Mouse (Mus musculus) frontal cortex, postnatal 36 days (tissue): ENCODE data around the gene BC004004.
"Not testable (repeated sequence)": the region's sequence is repeated elsewhere in the genome, so short reads cannot be mapped to it uniquely, and the experiment has no call there.

Experiments used
- DNase-seq, 2 experiments: peaks; one replicate each; pipeline ENCODE4 v3.0.0; 2022; ENCODE audit warnings: low spot score in 2 of 2

Gene BC004004

DNA sequence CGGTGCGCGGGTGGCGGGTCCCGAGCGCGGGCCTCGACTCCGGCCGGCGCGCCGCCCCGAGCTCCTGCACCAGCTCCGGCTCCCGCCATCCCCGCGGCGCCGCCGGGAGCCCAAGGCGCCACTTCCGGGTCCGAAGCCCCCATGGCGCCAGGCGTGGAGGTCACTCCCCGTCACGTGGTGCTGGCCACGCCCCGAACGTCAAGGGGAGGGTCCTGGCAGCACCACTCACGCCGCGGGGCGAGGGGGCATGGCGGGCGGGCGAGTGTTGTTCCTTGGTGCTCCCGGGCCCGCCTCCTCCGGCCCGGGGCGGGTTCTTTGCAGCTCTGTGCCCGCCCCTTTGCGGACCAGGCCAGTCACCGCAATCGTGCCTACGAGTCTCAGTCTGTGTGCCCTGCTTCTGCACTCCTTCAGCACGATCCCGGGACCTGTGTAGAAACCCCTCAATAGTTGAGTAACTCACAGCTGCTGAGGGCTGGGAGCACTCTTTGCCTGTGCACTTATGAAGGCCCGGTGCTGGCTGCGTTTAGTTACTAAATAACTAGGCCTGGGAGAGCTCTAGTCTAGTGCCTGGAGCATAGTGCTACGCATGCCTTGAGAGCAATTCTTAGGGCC is 79.2 kb downstream of the BC004004 start, which contains the start of gene Mtch1:
TSS of gene Mtch1 (minus strand) at position 290 of the 612 bp plus-strand sequence.
- peak; percentile 95 to 96 for DNase-seq

DNA sequence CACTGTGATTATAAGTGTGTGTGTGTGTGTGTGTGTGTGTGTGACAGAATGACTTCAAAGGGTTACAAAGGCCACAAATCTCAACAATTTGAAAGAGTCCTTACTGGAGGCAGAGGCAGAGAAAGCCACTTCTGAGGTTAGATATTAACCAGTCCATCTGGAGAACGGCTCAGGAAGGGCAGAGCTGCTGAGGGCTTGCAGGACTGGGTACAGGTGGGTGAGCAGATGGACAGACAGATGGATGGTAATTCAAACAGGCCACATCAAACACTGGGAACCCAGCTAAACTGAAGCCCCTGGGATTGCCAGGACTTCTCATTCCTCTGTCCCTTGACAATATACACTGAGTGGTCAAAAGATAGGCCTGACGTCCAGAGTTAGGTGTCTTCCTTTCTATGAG is 80.4 kb downstream of the BC004004 start:
- no peak for DNase-seq

DNA sequence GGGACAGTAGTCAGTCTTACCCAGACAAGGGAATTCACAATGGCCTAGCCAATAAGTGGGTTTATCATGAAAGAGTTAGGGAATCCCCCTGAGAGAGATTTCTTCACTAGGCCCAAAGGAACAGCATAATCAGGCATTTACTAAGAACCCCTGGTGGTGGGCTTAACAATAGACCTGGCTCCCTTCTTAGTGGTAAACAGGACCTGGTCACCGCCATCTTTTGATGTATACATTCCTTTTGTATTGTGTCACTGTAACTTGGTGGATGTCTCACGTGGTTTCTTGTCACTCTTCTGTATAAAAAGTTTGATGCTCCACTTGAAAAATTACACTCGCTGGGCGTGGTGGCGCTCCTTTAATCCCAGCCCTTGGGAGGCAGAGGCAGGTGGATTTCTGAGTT is 82.5 kb downstream of the BC004004 start:
- not testable (repeated sequence) for DNase-seq

DNA sequence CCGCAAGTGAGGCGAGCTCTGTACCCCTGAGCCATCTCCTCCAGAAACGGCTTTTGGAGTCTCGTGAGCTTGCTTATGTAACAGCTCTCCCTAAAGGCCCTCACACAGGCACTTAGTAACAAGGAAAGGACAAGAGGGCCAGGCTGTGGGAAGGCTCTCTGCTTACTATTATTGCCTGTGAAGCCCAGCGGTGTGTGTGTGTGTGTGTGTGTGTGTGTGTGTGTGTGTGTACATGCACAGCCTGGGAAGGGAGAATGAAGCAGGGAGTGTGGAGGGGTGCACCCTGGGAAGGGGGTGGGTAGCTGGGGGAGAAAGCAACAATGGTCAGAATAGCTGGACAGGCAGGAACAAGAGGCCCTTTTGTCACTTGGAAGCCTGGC is 86.9 kb downstream of the BC004004 start:
- DNase-seq = no peak

DNA sequence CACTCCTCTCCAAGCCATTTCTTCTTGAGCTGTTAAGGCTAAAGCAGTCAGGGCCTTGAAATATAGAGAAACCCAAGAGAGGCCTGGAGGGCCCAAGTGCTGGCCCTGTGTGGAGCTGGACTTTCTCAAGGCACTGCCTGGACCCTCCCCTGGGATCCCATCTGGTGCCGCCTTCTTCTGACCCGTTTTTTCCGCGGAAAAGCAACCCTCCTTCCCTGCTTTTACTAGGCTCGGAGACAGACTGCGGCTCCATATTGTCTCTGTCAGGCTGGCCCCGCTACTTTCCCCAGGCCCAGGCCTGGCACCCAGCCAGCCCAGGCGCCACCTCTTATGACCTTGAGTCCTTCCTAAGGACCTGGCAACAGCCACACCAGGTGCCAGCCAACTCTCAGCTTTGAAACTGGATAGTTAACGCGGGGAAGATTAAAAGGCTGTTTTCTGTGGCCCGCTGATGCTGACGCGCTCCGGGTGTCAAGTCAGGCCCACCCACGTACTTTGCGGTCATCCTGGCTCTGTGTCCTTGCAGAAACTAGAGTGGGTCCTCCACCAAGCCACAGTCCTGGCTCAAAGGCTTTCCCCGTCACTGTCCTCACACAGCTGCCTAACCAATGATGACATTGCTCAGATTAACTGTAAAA is 87.4 kb downstream of the BC004004 start:
- no peak for DNase-seq

DNA sequence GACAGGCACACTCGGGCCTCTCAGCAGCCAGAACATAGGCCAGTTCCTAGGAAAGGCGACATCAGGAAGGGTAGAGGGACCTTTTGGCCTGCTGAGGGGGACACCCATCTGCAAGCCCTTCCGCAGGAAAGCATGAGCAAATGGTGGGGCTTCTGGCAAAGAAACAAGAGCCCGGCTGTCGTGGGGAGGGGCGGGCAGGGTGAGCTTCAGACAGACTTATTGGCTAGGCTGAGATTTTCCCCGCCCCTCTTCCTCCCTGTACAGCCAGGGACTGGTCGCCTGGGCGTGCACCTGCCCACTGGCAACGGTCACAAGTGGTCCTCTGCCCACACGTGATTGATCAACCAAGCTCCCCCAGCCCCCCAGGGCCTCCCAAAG is 87.9 kb downstream of the BC004004 start:
- peak in 1 of 2 experiments; percentile 41 for DNase-seq

DNA sequence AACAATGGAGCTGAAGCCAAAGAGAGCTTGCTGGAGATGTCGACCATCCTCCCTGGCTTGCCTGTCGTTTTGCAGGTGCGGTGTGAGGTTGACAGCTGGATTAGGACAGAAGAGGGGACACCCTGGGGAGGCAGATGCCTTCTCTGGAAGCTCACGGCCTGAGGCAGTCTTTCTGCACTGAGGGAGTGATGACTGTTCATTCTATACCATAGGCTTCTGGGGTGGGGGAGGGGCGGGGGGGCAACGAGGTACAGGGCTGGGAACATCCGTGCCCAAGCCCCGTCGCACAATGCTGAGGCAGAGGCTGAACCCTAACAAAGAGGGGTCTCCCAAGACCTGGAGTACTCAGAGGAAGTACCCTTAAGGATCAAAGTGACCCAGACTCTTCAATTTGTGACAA is 88.3 kb downstream of the BC004004 start:
- DNase-seq = no peak

DNA sequence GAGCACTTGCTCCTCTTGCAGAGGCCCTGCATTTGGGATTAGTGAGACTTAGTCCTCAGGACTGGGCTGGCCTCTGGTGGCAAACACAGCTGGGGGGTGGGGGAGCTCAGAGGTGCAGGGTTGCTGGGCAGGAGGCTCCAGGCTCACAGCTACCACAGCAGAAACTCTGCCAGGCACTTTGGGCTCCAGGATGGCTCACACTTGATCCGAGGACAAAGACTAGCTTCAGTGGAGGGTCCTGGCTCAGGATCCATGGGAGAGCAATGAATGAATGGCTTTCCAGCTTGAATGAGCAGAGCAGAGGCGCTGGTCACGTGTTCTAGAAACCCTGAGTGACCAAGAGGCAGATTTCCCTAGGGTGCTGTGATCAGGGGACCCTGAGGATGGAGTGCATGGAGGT is 90.3 kb downstream of the BC004004 start:
- DNase-seq = no peak

DNA sequence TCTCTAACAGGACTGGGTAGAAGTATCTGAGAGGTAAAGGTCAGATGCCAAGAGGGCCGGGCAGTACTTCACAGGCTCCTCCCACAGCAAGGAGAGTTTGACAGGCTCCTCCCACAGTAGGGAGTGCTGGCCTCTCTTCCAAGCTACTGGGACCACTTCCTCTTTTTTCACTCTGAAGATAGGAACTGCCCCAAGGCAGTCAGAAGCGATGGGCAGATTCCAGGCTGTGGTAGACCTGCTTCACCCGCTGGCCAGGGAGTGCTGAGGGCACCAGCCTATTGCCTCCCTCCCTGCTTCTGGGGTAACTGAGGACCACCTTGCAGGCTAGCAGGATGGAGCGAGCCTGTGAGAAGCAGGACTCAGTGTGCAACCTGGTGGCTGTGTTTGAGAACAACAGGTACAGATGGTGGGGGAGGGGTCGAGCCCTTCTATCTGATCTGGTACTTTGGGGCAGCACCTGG is 92.2 kb downstream of the BC004004 start, which contains the start of gene Fgd2:
TSS of gene Fgd2 (plus strand) at position 154 of the 461 bp plus-strand sequence.
- no peak for DNase-seq

DNA sequence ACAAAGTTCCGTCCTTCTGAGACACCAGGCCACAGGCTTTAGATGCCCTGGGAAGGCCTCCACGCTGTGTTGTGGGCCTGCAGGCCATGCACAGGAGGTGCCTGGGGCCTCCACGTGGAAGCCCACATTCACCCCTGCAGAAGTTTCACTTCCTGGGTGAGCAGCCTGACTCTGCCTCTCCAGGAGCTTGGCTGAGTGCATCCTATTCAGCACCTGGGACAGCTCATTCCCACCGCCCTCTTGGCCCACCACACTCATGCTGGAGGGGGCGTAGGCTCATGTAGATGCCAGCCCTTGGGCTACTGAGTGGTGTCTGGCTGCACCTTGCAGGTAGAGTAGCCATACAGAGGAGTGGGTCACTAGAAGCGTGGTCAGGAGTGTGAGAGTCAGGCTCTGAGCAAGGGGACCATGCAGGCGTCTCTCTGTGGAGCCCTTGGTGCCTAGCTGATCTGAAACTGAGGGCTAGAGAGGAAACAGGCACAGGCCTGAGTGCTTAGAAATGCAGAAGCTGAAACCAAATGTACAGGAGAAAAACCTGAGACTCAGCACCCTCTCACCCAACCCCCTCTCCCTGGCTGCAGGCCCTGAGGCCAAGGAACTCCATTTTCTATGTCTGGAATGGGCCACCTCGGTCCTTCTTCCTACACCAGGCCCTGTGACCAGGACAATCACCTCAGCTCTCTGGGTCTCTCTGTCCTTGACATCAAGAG is 93.5 kb downstream of the BC004004 start:
- DNase-seq = no peak

DNA sequence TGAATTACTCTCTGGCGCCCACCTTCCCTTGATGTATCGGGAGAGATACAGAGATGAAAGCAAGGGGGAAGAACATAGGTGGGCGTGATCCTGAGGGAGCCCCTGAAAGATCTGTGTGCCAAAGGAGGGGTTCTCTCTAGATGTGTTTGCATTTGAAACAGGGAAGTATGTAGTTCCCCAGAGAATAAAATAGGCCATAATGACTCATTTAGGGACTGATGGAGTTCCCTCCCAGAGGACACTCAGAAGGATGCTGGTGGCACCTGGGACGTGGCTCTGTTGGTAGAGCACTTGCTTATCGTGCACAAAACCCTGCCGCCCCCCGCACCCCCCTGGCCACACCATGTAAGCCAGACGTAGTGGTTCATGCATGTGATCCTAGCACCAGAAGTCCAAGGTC is 94.5 kb downstream of the BC004004 start:
- no peak for DNase-seq
